Mouse (Mus musculus) liver, adult 2 months (tissue): ENCODE measurements around the gene Dhcr24.

Source experiments
- CTCF ChIP-seq: fragments of 200-500 bp; IDR thresholded peaks from 2 replicates; pipeline ENCODE4 v1.5.1; 2011; ENCODE audit warnings: low read depth, low read length, control low read depth
- POLR2A ChIP-seq: fragments of 200-500 bp; IDR thresholded peaks from 2 replicates; pipeline ENCODE4 v1.6.1; 2011; ENCODE audit warnings: low read length, control low read depth; ENCODE audit not compliant: insufficient read depth; ENCODE audit errors: extremely low read depth

GRCm38 (mm10) chr4:106545817-106546373 is 14.9 kb upstream of the Dhcr24 start:
- no peak for TF ChIP-seq CTCF
- TF ChIP-seq POLR2A, result no peak
